10 mouse cellular contexts compared by ENCODE assay signal in genomic region chr5:146187441-146187840, GRCm38 (mm10). TPM values are rescaled to one million over a fixed set of nuclear protein-coding genes. Genes with fewer than 3 reads are reported as not detected.
DNase-seq lines count a peak whose midpoint lies in the region; ATAC-seq lines count a peak whose summit lies in the region.
"Not testable (repeated sequence)": the region's sequence is repeated elsewhere in the genome, so short reads cannot be mapped to it uniquely, and the experiment has no call there.
"Had no signal": no experiment of that assay in that cellular context is flagged by ENCODE, and none has a peak within 500 bp of the region (broad histone marks: within the 10 kb centered on the region; RNA-seq: fewer than 3 reads in every experiment).

No protein-coding gene starts in this region.

- WGBS in midbrain, embryonic 14.5 days = 29% methylated on average over 5 of the region's 5 CpGs

- H3K9ac ChIP-seq in midbrain, embryonic 14.5 days (replicated peaks; ENCODE audit: low read length) = not testable (repeated sequence)

- H3K4me3 ChIP-seq in midbrain, embryonic 14.5 days (replicated peaks; ENCODE audit: low read depth, low read length) = not testable (repeated sequence)

- DNase-seq in adrenal gland, adult 18-20 months (ENCODE audit: low spot score in 2 of 2) = peak; percentile 60 to 63
- DNase-seq in gastrocnemius, postnatal 4 days (ENCODE audit: low spot score in 2 of 2) = peak; percentile 30 to 50
- DNase-seq in kidney, adult 9 months = peak; percentile 79
- peak; percentile 50 to 64 for DNase-seq in left cerebral cortex, postnatal 14 days (ENCODE audit: low spot score in 2 of 2)
- peak; percentile 67 for DNase-seq in midbrain, embryonic 14.5 days
- peak; percentile 19 for DNase-seq in spleen, adult 12 weeks (ENCODE audit: low spot score)
- DNase-seq in urinary bladder, postnatal 25 days (ENCODE audit: low spot score) = peak; percentile 47

- not testable (repeated sequence) for H3K27me3 ChIP-seq in midbrain, embryonic 14.5 days (ENCODE audit: control insufficient read depth, insufficient read depth, low read length)

- 0 out of 2 replicates have a peak, but pooled peaks have one; percentile 72 for ATAC-seq in common myeloid progenitor, adult 5-6 weeks (replicated peaks; ENCODE audit: low read depth, poor library complexity, severe bottlenecking)
- not testable (repeated sequence) for ATAC-seq in midbrain, embryonic 14.5 days (ENCODE audit: low FRiP score, low TSS enrichment)

- H3K36me3 ChIP-seq in midbrain, embryonic 14.5 days (ENCODE audit: control insufficient read depth, insufficient read depth, low read length) = not testable (repeated sequence)

- H3K4me1 ChIP-seq in midbrain, embryonic 14.5 days (ENCODE audit: control insufficient read depth, insufficient read depth, low read length) = not testable (repeated sequence)

- H3K4me2 ChIP-seq in midbrain, embryonic 14.5 days (ENCODE audit: low read length) = not testable (repeated sequence)

- not testable (repeated sequence) for H3K27ac ChIP-seq in midbrain, embryonic 14.5 days (replicated peaks; ENCODE audit: low read depth, low read length)

- intact Hi-C loops in left cerebral cortex, postnatal 14 days (cut with DNase I) = loop anchor here (5.0 to 10.0 kb wide), 2 partner anchors 115 to 287 kb away; no protein-coding TSS in a partner anchor

- H3K9me3 ChIP-seq in midbrain, embryonic 14.5 days (ENCODE audit: control insufficient read depth, low read length) = not testable (repeated sequence)

RNA-seq across cellular contexts. Expression of gene 1700001J03Rik, which starts 2.3 kb away (rescaled TPM):
- total RNA-seq in adrenal gland, adult 18-20 months (2021) = under 1 TPM; 0.73 to 0.99 TPM
- total RNA-seq in common myeloid progenitor, adult 5-6 weeks (2017) = not detected in 2 replicates
- total RNA-seq in gastrocnemius, postnatal 4 days (2021) = 1 to 10 TPM in 1 of 2 experiments, under 1 TPM in 1; 0.60 to 1.3 TPM
- 1 to 10 TPM in 1 of 2 experiments, under 1 TPM in 1; 0.44 to 1.1 TPM for total RNA-seq in left cerebral cortex, postnatal 14 days (2021)
- not detected in 2 replicates for polyA plus RNA-seq in midbrain, embryonic 14.5 days (2014; fragmentation: Nextera tagmentation; extraction: Ambion mirVana)
- polyA plus RNA-seq: forebrain, embryonic 16.5 days had no signal

RNA-seq across cellular contexts. Expression of gene Gm6309, which starts 16.9 kb away (rescaled TPM):
- not detected for total RNA-seq in adrenal gland, adult 18-20 months (2021)
- not detected in 2 replicates for total RNA-seq in common myeloid progenitor, adult 5-6 weeks (2017)
- not detected for total RNA-seq in gastrocnemius, postnatal 4 days (2021)
- total RNA-seq in left cerebral cortex, postnatal 14 days (2021) = not detected
- not detected in 2 replicates for polyA plus RNA-seq in midbrain, embryonic 14.5 days (2014; fragmentation: Nextera tagmentation; extraction: Ambion mirVana)
- polyA plus RNA-seq: forebrain, embryonic 16.5 days; kidney, embryonic 15.5 days had no signal

RNA-seq across cellular contexts. Expression of gene Gm5565, which starts 27.1 kb away (rescaled TPM):
- not detected for total RNA-seq in adrenal gland, adult 18-20 months (2021)
- not detected in 2 replicates for total RNA-seq in common myeloid progenitor, adult 5-6 weeks (2017)
- not detected for total RNA-seq in gastrocnemius, postnatal 4 days (2021)
- total RNA-seq in left cerebral cortex, postnatal 14 days (2021) = not detected
- polyA plus RNA-seq in midbrain, embryonic 14.5 days (2014; fragmentation: Nextera tagmentation; extraction: Ambion mirVana) = not detected in 2 replicates
- polyA plus RNA-seq: forebrain, embryonic 16.5 days; kidney, embryonic 15.5 days had no signal

RNA-seq across cellular contexts. Expression of gene Rnf6, which starts 33.9 kb away (rescaled TPM):
- 10 to 100 TPM; 47.2 to 74.5 TPM for total RNA-seq in adrenal gland, adult 18-20 months (2021)
- total RNA-seq in common myeloid progenitor, adult 5-6 weeks (2017) = 44.5 and 52.1 TPM in 2 replicates
- total RNA-seq in gastrocnemius, postnatal 4 days (2021) = 10 to 100 TPM; 36.8 to 46.9 TPM
- total RNA-seq in left cerebral cortex, postnatal 14 days (2021) = 10 to 100 TPM; 51.5 to 55.7 TPM
- 18.8 and 24.4 TPM in 2 replicates for polyA plus RNA-seq in midbrain, embryonic 14.5 days (2014; fragmentation: Nextera tagmentation; extraction: Ambion mirVana)

RNA-seq across cellular contexts. Expression of gene Cdk8, which starts 43.6 kb away (rescaled TPM):
- total RNA-seq in adrenal gland, adult 18-20 months (2021) = 10 to 100 TPM; 43.5 to 91.1 TPM
- 44.0 and 46.9 TPM in 2 replicates for total RNA-seq in common myeloid progenitor, adult 5-6 weeks (2017)
- 10 to 100 TPM; 39.0 to 48.2 TPM for total RNA-seq in gastrocnemius, postnatal 4 days (2021)
- total RNA-seq in left cerebral cortex, postnatal 14 days (2021) = 10 to 100 TPM; 42.2 to 45.8 TPM
- 28.5 and 29.8 TPM in 2 replicates for polyA plus RNA-seq in midbrain, embryonic 14.5 days (2014; fragmentation: Nextera tagmentation; extraction: Ambion mirVana)

Comparison
In these comparisons a context has a peak if more than half of its experiments do, and no peak if none do; other contexts are left out.
1. DNase-seq: peak in every context shown above with its lines; median percentile 79 in kidney, adult 9 months; 67 in midbrain, embryonic 14.5 days; 62 in adrenal gland, adult 18-20 months; 57 in left cerebral cortex, postnatal 14 days; 47 in urinary bladder, postnatal 25 days; 40 in gastrocnemius, postnatal 4 days; 19 in spleen, adult 12 weeks.